Mouse (Mus musculus) spleen, postnatal 36 days (tissue): ENCODE measurements at regions not wholly inside any gene's neighbourhood (a gene's known extent, or its start where the extent isn't known, plus 50 kb on each side); places are given as distances from the start of the nearest gene placed in this dataset.

Experiments
- DNase-seq, 2 experiments: peaks; one replicate each; pipeline ENCODE4 v3.0.0; 2022; ENCODE audit warnings: low spot score in 2 of 2, mixed read lengths in 1 of 2

GRCm38 (mm10) chr3:136444598-136444997, 118.7 kb upstream of the Bank1 start:
- no peak for DNase-seq

DNA sequence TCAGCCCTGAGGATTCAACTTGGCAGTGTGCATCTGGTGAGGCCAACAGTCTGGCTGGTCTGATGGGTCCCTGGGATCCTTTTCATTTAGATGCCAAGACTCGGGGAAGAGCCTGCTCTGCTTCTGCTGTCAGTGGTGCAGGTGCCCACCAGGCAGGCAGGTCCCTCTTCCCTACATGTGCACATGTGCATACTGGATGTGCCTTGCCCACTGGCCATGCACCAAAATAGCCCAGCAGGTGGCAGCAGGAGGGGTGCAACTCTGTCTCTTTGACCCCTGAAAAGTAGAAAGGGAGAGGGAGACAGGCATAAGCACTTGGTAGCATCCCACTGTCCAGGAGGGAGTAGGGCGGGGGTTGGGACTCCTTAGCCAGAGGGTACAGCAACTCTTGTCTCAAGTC, 116.2 kb upstream of the Bank1 start:
- peak; percentile 10 for DNase-seq

DNA sequence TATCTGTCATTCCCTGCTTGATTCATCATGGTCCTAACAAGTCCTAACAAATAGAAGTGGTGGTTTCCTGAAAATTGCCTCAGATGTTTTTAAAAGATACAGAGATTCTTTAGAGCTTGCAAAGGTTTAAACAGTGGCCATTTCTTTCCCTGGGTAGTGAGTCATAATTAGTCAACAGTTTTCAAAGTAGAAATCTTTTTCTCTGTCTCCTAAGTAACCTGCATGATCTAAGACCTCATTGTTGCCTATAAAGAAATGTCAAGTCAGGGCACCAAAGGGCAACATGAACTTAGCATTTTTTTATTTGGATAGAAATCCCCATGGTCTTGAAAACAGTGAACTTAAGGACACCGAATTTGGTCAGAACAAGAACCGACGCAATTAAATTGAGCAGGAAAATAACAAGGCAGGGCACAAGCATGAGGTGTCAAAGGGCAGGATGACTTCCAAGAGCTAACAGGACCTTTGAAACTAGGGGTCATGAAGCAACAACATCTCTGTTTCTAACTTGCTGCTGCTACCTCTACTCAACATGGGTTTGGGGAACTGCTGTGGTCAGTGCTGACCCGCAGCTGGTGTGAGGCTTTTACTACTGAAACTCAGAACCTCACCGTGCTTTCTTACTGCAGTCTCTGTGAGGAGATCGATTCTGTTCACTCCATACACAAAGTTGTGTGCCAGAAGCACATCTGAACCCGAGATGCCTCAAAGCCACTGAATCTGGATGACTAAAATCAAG, 114.2 kb upstream of the Bank1 start:
- no peak for DNase-seq

DNA sequence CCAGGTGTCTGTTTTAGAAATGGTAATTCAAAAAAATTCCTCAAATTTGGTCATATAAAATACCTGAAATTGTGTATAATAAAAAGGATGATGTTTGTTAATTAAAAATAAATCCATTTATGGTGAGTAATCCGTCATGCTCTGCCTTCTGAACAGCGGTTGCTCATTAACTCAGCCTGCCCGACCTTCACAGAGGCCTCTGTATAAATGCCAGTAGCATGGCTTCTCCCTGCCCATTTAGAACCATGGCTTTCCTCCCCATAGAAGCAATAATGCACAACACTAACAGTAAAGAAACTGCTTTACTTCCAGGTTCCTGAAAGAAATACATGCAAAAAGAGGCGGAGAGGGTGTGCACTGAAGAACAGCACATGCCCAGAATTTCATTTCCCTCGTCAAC, 113.5 kb upstream of the Bank1 start:
- DNase-seq, result no peak

GRCm38 (mm10) chr3:136434407-136434806, 108.5 kb upstream of the Bank1 start:
- DNase-seq, result no peak

DNA sequence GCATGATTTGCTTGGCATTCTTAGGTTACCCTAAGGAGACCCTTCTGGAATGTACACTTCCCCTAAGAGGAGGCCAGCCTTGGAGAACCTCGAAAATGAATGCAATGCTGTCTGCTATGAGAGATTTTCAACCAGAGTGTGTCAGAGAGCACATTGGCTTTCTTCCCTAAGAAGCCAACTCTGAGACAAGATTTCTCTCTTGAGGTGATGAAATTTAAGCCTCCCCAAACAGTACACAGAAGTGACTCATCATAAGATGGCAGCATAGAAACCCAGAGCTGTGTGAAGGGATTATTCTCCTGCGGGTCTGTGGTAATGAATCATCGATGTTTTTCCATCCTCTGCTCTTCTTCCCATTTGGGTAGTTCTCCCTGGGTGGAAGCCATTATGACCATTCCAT, 106.2 kb upstream of the Bank1 start:
- no peak for DNase-seq

- DNase-seq, result no peak
Observed at GRCm38 (mm10) chr3:136427427-136427826, 101.6 kb upstream of the Bank1 start.

DNA sequence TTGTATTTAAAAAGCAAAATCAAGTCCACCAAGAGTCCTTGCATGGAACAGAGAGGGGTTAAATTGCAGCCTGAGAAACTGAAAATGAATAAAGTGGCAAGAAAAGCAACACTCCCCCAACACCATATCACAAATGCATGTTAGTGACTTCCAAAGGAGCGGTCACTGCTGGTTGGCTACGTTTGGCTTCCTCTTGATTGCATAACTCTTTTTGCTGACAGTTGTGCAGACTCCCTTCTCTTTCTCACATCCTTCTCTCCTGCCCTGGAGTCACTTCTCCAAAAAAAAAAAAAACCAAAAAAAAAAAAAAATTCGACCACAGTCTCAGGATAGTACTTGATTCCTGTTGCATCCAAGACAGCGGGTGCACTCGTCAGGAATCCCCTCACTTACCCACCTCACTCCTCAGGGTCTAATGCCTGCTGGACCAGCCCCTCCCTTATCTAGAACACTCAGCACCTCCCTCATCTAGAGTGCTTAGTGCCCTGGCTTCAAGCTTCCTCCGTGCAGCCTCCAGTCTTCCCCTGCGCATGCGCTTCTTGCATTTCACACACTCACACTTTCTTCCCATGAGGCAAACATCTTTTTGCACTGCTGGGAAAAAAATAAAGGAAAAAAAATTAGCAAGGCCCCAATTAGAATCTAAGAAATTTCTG, 100.8 kb upstream of the Bank1 start:
- DNase-seq, result peak; percentile 15 to 31

DNA sequence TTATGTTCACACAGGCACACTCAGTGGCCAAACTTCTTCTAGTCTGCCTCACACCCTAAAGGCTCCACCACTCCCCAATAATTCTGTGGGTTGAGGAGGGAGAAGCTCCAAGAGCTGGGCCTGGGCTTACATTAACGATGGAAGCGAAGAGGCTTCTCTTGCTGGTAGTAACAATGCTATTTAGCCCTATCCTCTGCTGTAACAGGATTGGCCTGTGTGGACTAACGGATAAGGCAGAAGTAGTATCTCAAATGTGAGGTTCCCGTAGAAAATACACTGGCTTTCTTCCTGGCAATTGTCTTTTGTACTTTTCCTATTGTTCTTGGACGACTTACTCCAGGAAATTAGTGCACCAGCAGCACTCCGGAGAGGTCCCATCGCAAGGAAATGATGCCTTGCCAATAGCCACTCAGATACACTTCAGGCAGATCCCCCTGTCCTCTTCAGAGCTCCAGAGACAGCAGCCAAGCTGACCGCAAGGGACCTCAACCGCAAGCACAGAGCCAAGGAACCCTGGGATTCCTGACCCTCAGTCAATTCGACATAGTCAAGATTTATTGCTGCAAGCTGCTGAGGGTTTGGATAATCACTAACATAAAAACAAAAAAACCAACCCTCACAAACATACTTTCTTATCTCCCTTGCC, 96.2 kb upstream of the Bank1 start:
- no peak for DNase-seq

- no peak for DNase-seq
Observed at GRCm38 (mm10) chr3:136405606-136406005, 79.7 kb upstream of the Bank1 start.

DNA sequence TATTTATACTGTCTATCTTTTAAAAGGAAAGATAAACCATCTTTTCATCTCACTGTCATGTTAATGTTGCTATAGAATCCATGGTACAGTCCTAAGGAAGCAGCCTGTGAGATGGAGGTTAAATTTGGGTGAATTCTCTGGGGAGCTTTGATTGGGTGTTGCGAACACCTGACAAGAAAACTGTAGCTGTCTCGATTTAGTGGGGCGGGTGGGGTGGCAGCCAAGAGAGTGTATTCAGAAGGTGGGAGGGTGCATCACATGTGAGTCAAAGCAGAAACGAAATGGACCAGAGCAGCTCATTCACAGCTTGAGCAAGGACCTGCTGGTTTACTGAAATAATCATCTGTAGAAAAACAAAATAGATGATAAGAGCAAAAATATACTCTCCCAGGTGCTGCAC, 57.4 kb upstream of the Bank1 start:
- DNase-seq, result no peak

DNA sequence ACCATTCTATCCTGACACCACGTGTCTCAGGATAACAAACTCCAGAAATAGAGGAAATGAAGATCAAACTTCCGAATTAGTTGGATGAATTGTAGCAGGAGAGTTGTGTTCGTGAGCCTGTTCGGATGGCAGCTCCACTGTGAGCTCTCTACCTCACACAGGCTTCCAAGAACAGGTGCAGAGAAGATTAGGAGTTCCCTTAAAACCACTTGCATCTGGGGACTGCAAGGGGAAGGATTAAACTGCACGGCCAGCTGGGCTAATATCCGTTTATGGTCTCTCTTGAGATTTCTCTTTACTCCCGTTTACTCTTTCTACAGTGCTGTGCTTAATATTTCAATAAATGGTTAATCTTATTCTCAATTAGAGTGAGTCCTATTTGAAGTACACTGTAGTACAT, 54.8 kb upstream of the Bank1 start:
- no peak for DNase-seq

- DNase-seq, result no peak
Observed at GRCm38 (mm10) chr3:136379741-136380398, 54.0 kb upstream of the Bank1 start.

- no peak for DNase-seq
Observed at GRCm38 (mm10) chr3:136376893-136377292, 51.0 kb upstream of the Bank1 start.
